8 mouse cellular contexts compared by ENCODE assay signal in genomic region chr8:116943555-116944384, GRCm38 (mm10). TPM values are rescaled to one million over a fixed set of nuclear protein-coding genes. Genes with fewer than 3 reads are reported as not detected.
DNase-seq lines count a peak whose midpoint lies in the region; ATAC-seq lines count a peak whose summit lies in the region.

No protein-coding gene starts in this region.

- DNase-seq in CD4-positive, CD25-positive, alpha-beta regulatory T cell, adult 2 months (ENCODE audit: low read depth, low spot score) = peak; percentile 54
- peak; percentile 14 to 31 for DNase-seq in heart, postnatal 36 days
- peak; percentile 22 to 41 for DNase-seq in layer of hippocampus, postnatal 36 days
- DNase-seq in lung, postnatal 36 days = peak; percentile 27
- DNase-seq in right cerebral cortex, adult 2 months (ENCODE audit: low spot score in 2 of 2) = peak; percentile 47 to 60
- peak; percentile 22 for DNase-seq in urinary bladder, postnatal 25 days (ENCODE audit: low spot score)

- intact Hi-C loops in heart, postnatal 36 days (cut with DNase I) = loop anchor here (1.0 to 10.0 kb wide), 2 partner anchors 37 to 531 kb away; no protein-coding TSS in a partner anchor

- ATAC-seq in activated CD4-positive, CD25-positive, alpha-beta regulatory T cell, adult 4 months = peak; percentile 42
- 0 out of 2 replicates have a peak, but pooled peaks have one; percentile 8 for ATAC-seq in erythroblast, adult 5-6 weeks (replicated peaks; ENCODE audit: low FRiP score, poor library complexity, severe bottlenecking)

RNA-seq across cellular contexts. Expression of gene Atmin, which starts 0.6 kb away (rescaled TPM):
- 1 to 10 TPM; 7.0 to 9.0 TPM for polyA plus RNA-seq in activated CD4-positive, CD25-positive, alpha-beta regulatory T cell, adult 4 months (2017; shearing (Covaris generic))
- 3.3 and 5.0 TPM in 2 replicates for total RNA-seq in erythroblast, adult 5-6 weeks (2015; ENCODE audit: low replicate concordance)
- total RNA-seq in erythroblast, adult 5-6 weeks (2017; ENCODE audit: low replicate concordance) = 2.8 and 3.9 TPM in 2 replicates
- 10 to 100 TPM; 14.6 to 17.4 TPM for total RNA-seq in heart, postnatal 36 days (2021)
- total RNA-seq in layer of hippocampus, postnatal 36 days (2021) = 10 to 100 TPM; 37.7 to 39.9 TPM

RNA-seq across cellular contexts. Expression of gene Cenpn, which starts 22.2 kb away (rescaled TPM):
- 1 to 10 TPM; 7.4 to 8.5 TPM for polyA plus RNA-seq in activated CD4-positive, CD25-positive, alpha-beta regulatory T cell, adult 4 months (2017; shearing (Covaris generic))
- total RNA-seq in erythroblast, adult 5-6 weeks (2015; ENCODE audit: low replicate concordance) = 14.2 and 14.6 TPM in 2 replicates
- 11.0 and 11.9 TPM in 2 replicates for total RNA-seq in erythroblast, adult 5-6 weeks (2017; ENCODE audit: low replicate concordance)
- under 1 TPM; 0.95 to 1.00 TPM for total RNA-seq in heart, postnatal 36 days (2021)
- total RNA-seq in layer of hippocampus, postnatal 36 days (2021) = 1 to 10 TPM; 1.0 to 1.4 TPM

RNA-seq across cellular contexts. Expression of gene Cmc2, which starts 22.5 kb away (rescaled TPM):
- 10 to 100 TPM; 34.8 to 43.4 TPM for polyA plus RNA-seq in activated CD4-positive, CD25-positive, alpha-beta regulatory T cell, adult 4 months (2017; shearing (Covaris generic))
- total RNA-seq in erythroblast, adult 5-6 weeks (2015; ENCODE audit: low replicate concordance) = 12.5 and 20.0 TPM in 2 replicates
- total RNA-seq in erythroblast, adult 5-6 weeks (2017; ENCODE audit: low replicate concordance) = 26.9 and 35.7 TPM in 2 replicates
- total RNA-seq in heart, postnatal 36 days (2021) = 10 to 100 TPM; 63.5 to 72.1 TPM
- total RNA-seq in layer of hippocampus, postnatal 36 days (2021) = 10 to 100 TPM; 13.2 to 16.0 TPM

RNA-seq across cellular contexts. Expression of gene 1700030J22Rik, which starts 35.0 kb away (rescaled TPM):
- not detected for polyA plus RNA-seq in activated CD4-positive, CD25-positive, alpha-beta regulatory T cell, adult 4 months (2017; shearing (Covaris generic))
- not detected in 2 replicates for total RNA-seq in erythroblast, adult 5-6 weeks (2015; ENCODE audit: low replicate concordance)
- not detected in 2 replicates for total RNA-seq in erythroblast, adult 5-6 weeks (2017; ENCODE audit: low replicate concordance)
- under 1 TPM; 0.39 to 0.43 TPM for total RNA-seq in heart, postnatal 36 days (2021)
- 1 to 10 TPM; 8.0 TPM for total RNA-seq in layer of hippocampus, postnatal 36 days (2021)

RNA-seq across cellular contexts. Expression of gene Gcsh, which starts 49.6 kb away (rescaled TPM):
- polyA plus RNA-seq in activated CD4-positive, CD25-positive, alpha-beta regulatory T cell, adult 4 months (2017; shearing (Covaris generic)) = 10 to 100 TPM; 30.8 to 37.3 TPM
- total RNA-seq in erythroblast, adult 5-6 weeks (2015; ENCODE audit: low replicate concordance) = 9.8 and 19.0 TPM in 2 replicates
- total RNA-seq in erythroblast, adult 5-6 weeks (2017; ENCODE audit: low replicate concordance) = 9.8 and 11.2 TPM in 2 replicates
- total RNA-seq in heart, postnatal 36 days (2021) = 10 to 100 TPM; 48.8 to 52.0 TPM
- total RNA-seq in layer of hippocampus, postnatal 36 days (2021) = 10 to 100 TPM; 40.3 to 46.2 TPM

Comparison
In these comparisons a context has a peak if more than half of its experiments do, and no peak if none do; other contexts are left out.
1. Peak in every context shown above with its lines: DNase-seq and ATAC-seq.
2. RNA of gene Cenpn, which starts 22.2 kb away (total RNA-seq): 11.0 to 14.6 TPM in erythroblast, adult 5-6 weeks; 1.0 to 1.4 TPM in layer of hippocampus, postnatal 36 days and 0.95 to 1.00 TPM in heart, postnatal 36 days; every median in the first group is over 4 times any median in the second.